Mouse (Mus musculus) gastrocnemius, postnatal 4 days (tissue): ENCODE measurements at regions not wholly inside any gene's neighbourhood (a gene's known extent, or its start where the extent isn't known, plus 50 kb on each side); places are given as distances from the start of the nearest gene placed in this dataset.

ENCODE experiments used
- DNase-seq, 2 experiments: peaks; one replicate each; pipeline ENCODE4 v3.0.0; 2021 to 2022; ENCODE audit warnings: low spot score in 2 of 2, mixed read lengths in 2 of 2

DNA sequence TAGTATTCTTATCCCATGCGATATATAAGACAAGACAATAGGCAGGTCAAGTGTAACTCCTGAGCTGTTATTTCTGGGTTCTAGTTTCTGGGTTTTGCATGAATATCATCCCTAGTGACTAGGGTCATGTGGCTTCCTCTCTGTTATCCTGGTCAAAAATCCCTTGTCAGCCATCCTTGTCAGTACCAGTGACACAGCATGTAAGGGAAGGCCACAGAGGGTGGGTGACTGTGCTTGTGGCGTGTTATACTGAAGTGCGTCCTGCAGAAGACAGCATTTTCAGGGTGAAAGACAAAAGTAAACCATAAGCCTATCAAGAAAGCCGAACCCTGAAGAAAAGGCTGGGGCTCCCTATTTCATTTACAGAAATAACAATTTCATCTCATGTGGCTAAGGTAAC lies 50.7 kb upstream of the Echdc3 start:
- no peak for DNase-seq

GRCm38 (mm10) chr2:6264085-6264783 lies 51.4 kb upstream of the Echdc3 start:
- DNase-seq, result no peak

DNA sequence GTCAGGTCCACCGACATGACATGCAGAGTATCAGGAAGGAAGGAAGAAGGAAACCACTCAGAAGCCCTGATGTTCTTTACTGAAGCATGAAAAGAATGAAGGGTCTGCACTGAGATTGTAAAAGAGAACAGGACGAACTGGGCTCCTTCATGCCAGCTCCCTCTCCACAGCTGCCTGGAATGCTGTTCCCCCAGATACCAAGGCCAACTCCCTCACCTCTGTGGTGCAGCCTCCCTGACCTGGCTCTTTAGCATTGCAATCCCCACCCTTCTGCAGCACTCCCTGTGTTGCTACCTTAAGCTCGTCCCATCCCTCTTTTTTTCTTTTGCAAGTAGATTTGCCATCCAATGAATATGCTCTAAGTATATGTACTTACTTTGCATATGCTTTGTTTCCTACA lies 52.3 kb upstream of the Echdc3 start:
- no peak for DNase-seq

DNA sequence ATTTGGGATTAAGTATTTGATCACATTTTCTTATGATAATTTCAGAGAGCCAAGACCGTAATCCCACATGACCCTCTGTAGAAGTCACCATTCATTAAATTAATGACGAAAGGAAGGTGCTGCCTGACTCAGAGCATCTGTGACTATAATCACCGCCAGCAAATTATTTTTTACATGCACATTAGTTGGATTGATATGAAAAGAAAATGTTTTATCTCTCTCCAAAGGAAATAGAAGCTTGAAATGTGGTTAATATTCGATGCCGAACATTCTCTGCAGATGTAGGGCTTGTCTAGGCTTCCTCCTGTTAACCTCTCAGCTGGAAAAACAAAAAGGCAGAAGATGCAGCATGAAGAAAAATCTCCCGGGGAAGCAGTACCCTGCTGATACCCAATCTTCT lies 54.2 kb upstream of the Echdc3 start:
- no peak for DNase-seq

GRCm38 (mm10) chr2:6267537-6267936 lies 54.7 kb upstream of the Echdc3 start:
- DNase-seq, result peak in 1 of 2 experiments; percentile 57

DNA sequence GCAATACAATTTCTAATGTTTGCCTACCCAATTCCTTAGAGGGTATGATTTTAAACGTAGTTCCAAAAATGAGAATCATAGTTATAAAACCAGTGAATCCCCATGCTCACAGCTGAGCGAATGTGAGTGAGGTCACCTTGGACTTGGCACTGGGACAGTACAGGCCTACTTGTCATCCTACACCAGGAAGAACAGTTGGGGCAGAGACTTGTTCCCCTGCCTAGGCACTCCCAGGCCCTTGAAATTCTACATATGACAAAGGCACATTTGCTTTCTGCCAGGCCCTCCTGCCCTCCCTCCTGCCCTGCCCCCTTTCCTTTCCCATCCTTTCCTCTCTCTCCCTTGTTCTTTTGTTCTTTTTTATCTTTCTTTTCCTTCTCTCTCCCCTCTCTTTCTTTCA lies 50.0 kb upstream of the Usp6nl start:
- no peak for DNase-seq
